Mouse (Mus musculus) right cerebral cortex, postnatal 14 days (tissue): ENCODE results near the gene Aqp7.
A peak's percentile ranks its signal among the peaks of the same experiment; 100 is the strongest.

Experiments
- DNase-seq: peaks from one replicate; pipeline ENCODE4 v3.0.0; 2022

The Aqp7 gene

DNA sequence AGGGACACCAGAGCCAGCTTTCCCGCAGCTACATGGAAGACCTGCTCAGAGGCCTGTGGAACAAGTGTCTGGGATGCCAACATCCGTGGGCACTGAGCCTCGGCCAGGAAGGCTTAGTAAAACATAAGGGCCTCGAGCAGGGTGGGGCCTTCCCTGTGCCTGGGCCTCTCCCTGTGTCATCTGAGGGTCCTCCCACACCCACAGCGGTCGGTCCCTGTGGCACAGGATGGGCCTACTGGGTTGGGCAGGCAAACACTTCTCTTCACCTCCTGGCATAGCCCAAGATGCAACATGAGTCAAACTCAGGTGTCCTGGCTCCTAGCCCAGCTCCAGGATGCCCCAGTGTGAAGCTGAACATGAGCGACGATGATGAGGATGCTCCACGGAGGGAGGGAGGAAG lies 9.4 kb upstream of the Aqp7 start:
- no peak for DNase-seq

- DNase-seq = no peak
Measured at GRCm38 (mm10) chr4:41056742-41057332, 8.9 kb upstream of the Aqp7 start.

- DNase-seq = no peak
Measured at GRCm38 (mm10) chr4:41056253-41056652, 8.3 kb upstream of the Aqp7 start.

DNA sequence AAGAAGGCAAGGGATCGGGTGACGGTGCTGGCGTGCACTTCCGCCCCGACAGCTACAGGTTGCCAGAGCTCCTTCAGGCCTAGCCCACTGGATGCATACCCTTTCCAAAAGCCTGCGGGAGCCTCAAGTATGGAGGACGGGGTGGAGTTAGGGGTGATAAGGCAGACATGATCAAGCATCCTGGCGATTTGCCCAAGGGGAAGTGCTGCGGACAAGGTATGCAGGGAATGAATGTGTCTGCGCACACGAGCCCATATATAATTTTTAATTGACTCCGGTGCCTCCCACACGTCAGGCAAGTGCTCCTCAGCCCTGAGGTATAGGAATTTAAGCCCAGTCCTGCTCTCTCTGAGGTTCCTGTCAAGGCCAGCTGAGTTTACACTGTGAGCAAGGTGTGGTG lies 7.2 kb upstream of the Aqp7 start:
- no peak for DNase-seq

GRCm38 (mm10) chr4:41051781-41052180 lies 3.8 kb upstream of the Aqp7 start:
- DNase-seq = no peak

DNA sequence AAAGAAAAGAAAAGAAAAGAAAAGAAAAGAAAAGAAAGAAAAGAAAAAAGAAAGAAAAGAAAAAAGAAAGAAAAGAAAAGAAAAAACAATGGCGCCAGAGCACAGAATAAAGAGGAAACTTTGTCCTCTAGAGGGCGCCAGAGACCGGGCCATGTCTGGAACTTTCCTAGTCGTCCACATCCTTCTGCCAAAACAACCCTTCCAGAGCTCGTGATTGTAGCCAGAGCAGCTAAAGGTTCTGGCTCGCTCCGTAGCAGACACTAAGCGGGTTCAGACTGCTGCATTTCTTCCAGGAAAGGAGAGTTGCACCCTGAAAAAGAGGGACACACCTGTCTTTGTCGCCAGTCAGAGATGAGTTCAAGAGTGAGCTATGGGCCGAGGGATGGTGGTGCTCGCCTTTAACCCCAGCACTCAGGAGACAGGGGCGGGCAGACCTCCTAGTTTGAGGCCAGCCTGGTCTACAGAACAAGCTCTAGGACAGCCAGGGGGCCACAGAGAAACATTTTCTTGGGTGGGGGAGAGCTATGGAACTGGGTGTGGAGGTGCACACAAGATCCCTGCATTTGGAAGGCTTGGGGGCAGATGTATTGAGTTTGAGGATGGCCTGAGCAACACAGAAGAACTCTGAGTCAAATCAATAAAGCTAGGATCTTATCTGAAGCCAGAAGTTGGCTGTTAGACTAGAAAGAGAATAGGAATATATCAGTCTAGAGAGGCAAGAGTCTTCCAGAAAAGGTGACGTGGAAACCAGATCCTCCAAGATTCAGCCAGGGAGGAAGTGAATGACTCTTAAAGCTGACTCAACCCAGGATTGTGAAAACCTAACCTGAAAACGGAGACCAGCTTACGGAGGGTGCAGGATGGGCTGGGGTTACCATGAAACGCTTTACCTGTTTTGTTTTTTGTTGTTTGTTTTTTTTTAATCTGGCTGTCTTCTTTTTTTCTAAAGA lies 3.1 kb upstream of the Aqp7 start:
- peak; percentile 92 for DNase-seq

- no peak for DNase-seq
Measured at GRCm38 (mm10) chr4:41048926-41049325, 987 bp upstream of the Aqp7 start.

DNA sequence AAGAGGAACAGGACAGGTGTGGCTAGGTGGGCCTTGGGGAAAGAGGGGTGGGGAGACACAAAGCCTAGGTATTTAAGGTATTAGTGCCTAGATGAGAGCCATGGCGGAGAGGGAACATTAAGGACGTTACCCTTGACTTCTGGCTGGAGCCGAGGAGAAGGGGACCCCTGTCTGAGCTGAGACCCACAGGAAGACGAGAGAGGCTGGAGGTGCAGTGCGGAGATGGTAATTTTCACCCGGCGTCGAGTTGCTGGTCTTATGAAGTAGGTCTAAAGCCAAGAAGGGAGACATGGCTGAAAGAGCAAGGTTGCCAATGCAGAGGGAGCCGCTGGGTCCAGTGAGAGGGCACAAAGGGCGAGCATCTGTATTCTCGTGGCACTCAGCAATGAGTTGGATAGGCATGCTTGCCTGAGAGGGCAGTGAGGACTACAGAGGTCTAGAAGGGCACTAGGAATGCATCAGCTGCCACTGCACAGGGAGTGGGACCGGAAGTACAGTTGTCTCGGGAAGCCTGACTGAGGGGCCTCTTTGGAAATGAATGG lies 1.6 kb downstream of the Aqp7 start:
- DNase-seq = no peak

GRCm38 (mm10) chr4:41045288-41045687 lies 2.7 kb downstream of the Aqp7 start:
- DNase-seq = no peak

DNA sequence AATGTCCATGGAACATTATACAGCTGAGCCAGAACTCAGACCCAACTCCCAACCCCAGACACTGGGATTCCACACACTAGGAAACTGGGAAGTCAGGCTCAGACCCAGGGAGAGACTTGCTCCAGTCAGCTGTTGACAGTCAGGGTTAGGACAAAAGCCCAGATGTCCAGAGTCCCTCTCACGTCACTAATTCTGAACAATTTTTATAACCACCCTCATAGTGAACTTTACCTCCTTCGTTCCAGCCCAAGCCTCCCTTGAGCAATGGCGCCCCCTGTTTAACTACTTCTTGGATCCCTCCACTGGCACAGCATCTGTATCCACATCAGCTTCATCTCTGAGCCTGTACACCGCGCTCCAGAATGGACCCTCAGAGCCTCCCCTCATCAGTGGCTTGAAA lies 4.0 kb downstream of the Aqp7 start:
- DNase-seq = no peak

DNA sequence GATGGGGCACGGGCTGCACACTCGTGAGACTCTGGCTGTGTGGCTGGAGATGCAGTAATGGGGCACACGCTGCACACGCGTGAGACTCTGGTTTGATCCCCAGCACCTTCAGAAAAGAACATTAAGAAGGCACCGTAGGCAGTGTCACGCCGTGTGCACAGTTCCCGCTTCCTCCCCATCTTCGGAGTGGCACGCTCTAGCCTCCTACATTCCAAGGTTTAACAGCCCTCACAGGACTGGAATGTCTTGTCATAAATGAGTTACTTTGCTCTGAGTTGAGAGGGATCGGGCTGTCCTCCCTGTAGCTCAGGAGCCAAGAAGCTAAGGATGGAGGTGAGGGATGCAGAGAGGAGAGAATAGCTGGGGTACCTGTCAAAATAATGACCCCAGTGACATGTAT lies 5.1 kb downstream of the Aqp7 start:
- DNase-seq = no peak

- no peak for DNase-seq
Measured at GRCm38 (mm10) chr4:41040983-41041382, 7.0 kb downstream of the Aqp7 start.

DNA sequence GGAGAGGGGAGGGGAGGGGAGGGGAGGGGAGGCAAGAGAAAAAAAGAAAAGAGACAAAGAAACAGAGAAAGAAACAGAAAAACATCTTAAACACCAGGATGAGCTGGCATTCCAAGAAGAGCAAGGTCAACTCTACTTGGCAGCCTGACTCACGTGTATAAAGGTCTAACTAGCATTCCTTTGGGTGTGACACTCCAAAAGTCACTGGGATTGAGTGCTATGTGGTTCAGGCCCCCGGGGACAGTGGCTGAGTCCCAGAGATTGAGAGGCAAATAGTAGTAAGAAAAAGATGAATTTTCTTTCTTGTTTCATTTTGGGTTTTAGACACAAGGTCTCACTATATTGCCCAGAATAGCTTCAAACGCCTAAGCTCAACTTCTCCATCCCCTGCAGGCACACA lies 10.0 kb downstream of the Aqp7 start:
- no peak for DNase-seq

- DNase-seq = no peak
Measured at GRCm38 (mm10) chr4:41031242-41031641, 16.7 kb downstream of the Aqp7 start.

DNA sequence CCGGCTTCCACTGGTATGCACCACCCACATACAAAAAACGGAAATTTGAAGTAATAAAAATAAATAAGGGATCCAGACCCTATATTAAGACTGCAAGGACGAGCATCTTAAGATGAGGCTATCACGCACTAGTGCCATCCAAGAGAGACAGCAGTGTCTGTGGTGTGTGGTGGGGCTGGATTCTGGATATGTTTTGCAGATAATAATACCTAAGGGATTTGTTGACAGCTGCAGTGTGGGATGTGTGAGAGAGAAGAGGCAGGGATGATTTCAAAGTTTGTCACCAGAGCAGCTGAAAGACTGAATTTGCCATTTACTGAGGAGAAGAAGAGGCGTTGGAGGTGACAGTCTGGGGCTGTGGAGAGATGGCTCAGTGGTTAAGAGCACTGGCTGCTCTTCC lies 18.6 kb downstream of the Aqp7 start:
- no peak for DNase-seq

- DNase-seq = no peak
Measured at GRCm38 (mm10) chr4:41028272-41028671, 19.7 kb downstream of the Aqp7 start.

GRCm38 (mm10) chr4:41027872-41028271 lies 20.1 kb downstream of the Aqp7 start:
- no peak for DNase-seq

GRCm38 (mm10) chr4:41026086-41026787 lies 21.7 kb downstream of the Aqp7 start:
- DNase-seq = no peak

DNA sequence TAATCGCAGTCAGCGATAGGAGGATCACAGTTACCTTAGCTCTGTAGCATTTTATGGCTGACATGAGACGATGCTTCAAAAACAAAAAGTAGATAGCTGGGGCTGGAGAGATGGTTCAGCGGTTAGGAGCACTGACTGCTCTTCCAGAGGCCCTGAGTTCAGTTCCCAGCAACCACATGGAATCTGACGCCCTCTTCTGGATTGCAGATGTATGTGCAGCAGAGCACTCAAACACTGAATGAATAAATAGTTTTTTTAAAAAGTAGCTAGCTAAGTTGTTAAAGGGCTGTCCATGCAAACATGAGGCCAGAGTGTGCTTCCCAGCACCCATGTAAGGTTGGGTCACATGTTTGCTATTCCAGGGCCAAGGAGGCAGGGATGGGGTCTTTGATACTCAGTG lies 26.8 kb downstream of the Aqp7 start:
- no peak for DNase-seq

- DNase-seq = no peak
Measured at GRCm38 (mm10) chr4:41015798-41016197, 32.1 kb downstream of the Aqp7 start.

DNA sequence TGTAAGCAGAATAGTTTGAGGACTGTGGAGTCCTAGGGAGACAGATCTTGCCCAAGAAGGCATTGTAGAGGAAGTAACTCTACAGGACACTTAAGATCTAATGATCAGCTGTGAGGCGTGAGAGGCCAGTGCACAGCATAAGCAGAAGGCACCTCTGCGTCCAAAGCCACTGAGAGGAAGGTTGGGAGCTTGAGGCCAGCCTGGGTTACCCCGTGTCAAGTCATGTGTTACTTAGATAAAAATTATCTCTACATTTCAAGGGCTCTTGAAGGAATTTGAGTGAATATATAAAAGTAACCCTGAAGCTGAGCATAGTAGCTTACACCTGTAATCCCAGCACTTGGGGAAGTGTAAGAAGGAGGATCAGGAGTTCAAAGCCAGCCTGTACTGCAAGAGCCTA lies 34.6 kb downstream of the Aqp7 start:
- DNase-seq = no peak

DNA sequence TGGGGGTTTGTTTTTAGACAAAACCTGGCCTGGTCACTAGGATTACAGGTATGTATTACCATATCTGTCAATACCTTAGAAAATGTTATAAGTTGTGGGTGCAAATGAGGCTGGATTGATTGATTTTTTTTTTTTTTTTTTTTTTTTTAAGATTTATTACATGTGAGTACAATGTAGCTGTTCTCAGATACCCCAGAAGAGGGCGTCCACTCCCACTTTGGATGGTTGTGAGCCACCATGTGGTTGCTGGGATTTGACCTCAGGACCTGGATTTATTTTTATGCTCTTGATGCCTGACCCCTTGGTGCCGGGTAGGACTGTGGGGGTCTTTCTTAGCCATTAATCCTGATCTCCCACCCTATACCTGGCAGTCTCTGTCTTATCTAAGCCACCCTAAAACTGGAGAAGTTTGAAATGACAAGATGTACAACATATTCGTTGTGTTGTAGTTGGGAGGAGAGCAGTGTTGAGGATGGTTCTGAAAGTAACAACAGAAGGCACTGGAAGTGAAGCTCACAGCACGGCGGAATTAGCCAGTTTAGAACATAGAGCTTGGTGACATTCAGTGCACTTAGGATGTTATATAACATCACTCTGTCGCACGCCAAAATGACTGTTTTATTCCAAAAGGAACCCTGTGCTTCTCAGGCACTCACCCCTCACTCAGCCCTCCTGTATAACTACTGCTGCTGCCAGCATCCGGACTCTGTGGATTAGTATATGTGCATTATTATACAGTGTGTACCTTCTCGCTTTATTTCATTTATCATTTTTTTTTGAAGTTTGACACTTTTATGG lies 46.9 kb downstream of the Aqp7 start:
- DNase-seq = no peak

DNA sequence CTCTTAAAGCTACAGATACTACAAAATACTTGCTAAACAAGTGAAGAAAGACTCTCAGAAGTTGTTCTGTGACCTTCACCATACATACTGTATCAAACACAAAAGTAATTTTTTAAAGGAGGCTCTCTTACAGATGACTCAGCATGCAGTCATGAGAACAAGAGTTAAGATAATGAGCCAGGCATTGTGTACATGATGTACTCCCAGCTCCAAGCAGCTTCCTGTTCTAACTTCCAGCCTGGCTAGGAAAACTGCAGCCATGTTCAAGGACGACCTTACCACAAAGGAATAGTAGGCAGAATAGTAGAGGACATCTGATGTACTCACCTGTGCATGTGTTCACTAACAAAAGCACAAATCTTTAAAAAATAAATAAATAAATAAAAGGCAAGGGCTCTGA lies 47.7 kb downstream of the Aqp7 start:
- no peak for DNase-seq
